Mouse (Mus musculus) embryonic fibroblast, embryonic 13.5 days (primary cell): ENCODE measurements around the gene Csf1.

Experiments
- CTCF ChIP-seq: IDR thresholded peaks from 2 replicates; pipeline ENCODE4 v1.5.1; 2011; ENCODE audit warnings: mild to moderate bottlenecking, control low read depth, low read length, moderate library complexity, borderline replicate concordance; ENCODE audit not compliant: insufficient read depth
- POLR2A ChIP-seq: IDR thresholded peaks from 2 replicates; pipeline ENCODE4 v1.6.1; 2011; ENCODE audit warnings: low read depth, mild to moderate bottlenecking, control low read depth, low read length, moderate library complexity

- TF ChIP-seq CTCF (no peak), POLR2A (no peak)
Observed at GRCm38 (mm10) chr3:107755702-107756480, 4.4 kb downstream of the Csf1 start.
